Mouse (Mus musculus) embryonic facial prominence, embryonic 12.5 days (tissue): ENCODE measurements around the gene Sart3. TPM values are rescaled to one million over a fixed set of nuclear protein-coding genes. Genes with fewer than 3 reads are reported as not detected.
A peak's percentile ranks its signal among the peaks of the same experiment; 100 is the strongest.
"Not testable (repeated sequence)": the region's sequence is repeated elsewhere in the genome, so short reads cannot be mapped to it uniquely, and the experiment has no call there.

Source experiments
- ATAC-seq: fragments of 200-750 bp; cut with Nextera tagmentation; 2 replicates; pipeline ENCODE4 v1.8.0; 2017; ENCODE audit not compliant: insufficient number of reproducible peaks, insufficient read depth, low FRiP score, low TSS enrichment
- H3K27ac ChIP-seq: fragments of 300-500 bp; sonication (generic); 2 replicates; pipeline ENCODE4 v1.5.1; 2016; ENCODE audit warnings: mild to moderate bottlenecking
- H3K27me3 ChIP-seq: fragments of 300-500 bp; sonication (generic); 2 replicates; pipeline ENCODE4 v1.6.1; 2016; ENCODE audit warnings: mild to moderate bottlenecking, moderate library complexity
- H3K36me3 ChIP-seq: fragments of 300-500 bp; sonication (generic); 2 replicates; pipeline ENCODE4 v1.6.1; 2016; ENCODE audit warnings: mild to moderate bottlenecking
- H3K4me1 ChIP-seq: fragments of 300-500 bp; sonication (generic); 2 replicates; pipeline ENCODE4 v1.6.1; 2016
- H3K4me2 ChIP-seq: fragments of 300-500 bp; sonication (generic); replicated peaks from 2 replicates; pipeline ENCODE4 v1.6.1; 2016; ENCODE audit warnings: mild to moderate bottlenecking, moderate library complexity
- H3K4me3 ChIP-seq: fragments of 300-500 bp; sonication (generic); 2 replicates; pipeline ENCODE4 v1.5.1; 2016; ENCODE audit warnings: mild to moderate bottlenecking
- H3K9ac ChIP-seq: fragments of 300-500 bp; sonication (generic); 2 replicates; pipeline ENCODE4 v1.6.1; 2016; ENCODE audit warnings: mild to moderate bottlenecking, moderate library complexity
- H3K9me3 ChIP-seq: fragments of 300-500 bp; sonication (generic); 2 replicates; pipeline ENCODE4 v1.6.1; 2016; ENCODE audit warnings: mild to moderate bottlenecking, moderate library complexity
- WGBS: fragments of 180-500 bp; shearing (Covaris S2); methylation state at CpG from one replicate; pipeline ENCODE4 v1.1.7; 2016; 5-methylcytosine and 5-hydroxymethylcytosine counted together
- polyA plus RNA-seq: library from polyadenylated mRNA; unstranded; fragments of >200 nt; fragmentation: Nextera tagmentation; extraction: Ambion mirVana; gene quantifications from 2 replicates; pipeline ENCODE4 v1.2.1, GENCODE M21; 2016

Sart3 gene
- polyA plus RNA-seq = 87.8 and 88.3 TPM in 2 replicates

DNA sequence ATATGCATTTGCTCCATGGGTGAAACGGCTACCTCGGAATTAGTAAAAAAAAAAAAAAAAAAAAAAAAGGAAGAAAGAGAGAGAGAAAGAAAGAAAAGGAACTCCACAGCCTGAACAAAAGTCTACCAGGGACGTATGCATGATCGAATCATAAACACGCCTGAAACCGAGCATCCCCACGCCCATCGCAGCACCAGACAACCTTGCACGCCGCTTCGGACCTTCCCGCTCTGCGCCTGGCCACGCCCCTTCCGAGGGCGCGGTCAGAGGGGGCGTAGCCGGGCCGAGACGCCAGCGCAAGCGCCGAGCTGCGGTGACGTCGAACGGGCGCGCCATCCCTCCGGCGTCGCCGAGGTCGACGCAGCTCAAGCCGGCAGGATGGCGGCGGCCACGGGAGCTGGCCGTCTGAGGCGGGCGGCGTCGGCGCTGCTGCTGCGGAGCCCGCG is at the start of gene Sart3, which contains the start of gene Iscu:
TSS of gene Sart3 (minus strand) at position 61 of the 446 bp plus-strand sequence.
TSS of gene Iscu (plus strand) at position 299 of the 446 bp plus-strand sequence.
- Histone ChIP-seq H3K9me3 (no peaks in the 10 kb centered on the region), H3K27ac (peak within 1 kb of the TSS; percentile 99), H3K4me3 (peak within 1 kb of the TSS; percentile 96), H3K27me3 (no peaks in the 10 kb centered on the region), H3K4me1 (peaks cover 26% of the 10 kb centered on the region), H3K36me3 (peaks cover 46% of the 10 kb centered on the region), H3K9ac (peak within 1 kb of the TSS; percentile 96), H3K4me2 (peak within 1 kb of the TSS; percentile 95)
- ATAC-seq = peak; percentile 77
- WGBS = under 1% methylated on average over 49 of the region's 49 CpGs

DNA sequence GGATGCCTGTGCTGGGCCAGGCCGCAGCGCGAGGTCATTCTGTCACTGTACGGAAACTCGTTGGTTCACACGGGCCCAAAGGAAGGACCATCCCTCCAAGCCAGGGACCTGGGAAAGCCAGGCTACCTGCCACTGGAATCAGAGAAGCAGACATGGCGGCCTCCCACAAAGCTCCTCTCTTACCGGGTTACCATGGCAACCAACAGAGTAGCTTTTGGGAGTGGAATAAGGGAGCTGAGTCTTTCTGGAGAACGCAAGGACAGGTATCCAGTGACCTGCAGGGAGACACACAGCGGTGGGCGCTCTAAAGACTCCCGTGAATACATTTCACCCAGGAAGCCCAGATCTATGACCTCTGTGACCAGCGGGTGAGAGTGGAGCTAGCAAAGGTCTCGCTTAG is 46.3 kb upstream of the Sart3 start:
- H3K4me3 ChIP-seq = no peak overlapping the region
- H3K27ac ChIP-seq = no peak overlapping the region
- WGBS = 69% methylated on average over 14 of the region's 14 CpGs
- H3K27me3 ChIP-seq = no peaks in the 10 kb centered on the region
- H3K36me3 ChIP-seq = no peaks in the 10 kb centered on the region
- peaks cover 3% of the 10 kb centered on the region; the same call in 1 of the 2 replicates for H3K4me1 ChIP-seq
- H3K9me3 ChIP-seq = no peaks in the 10 kb centered on the region
- no peak overlapping the region for H3K4me2 ChIP-seq
- ATAC-seq = no peak
- no peak overlapping the region for H3K9ac ChIP-seq

DNA sequence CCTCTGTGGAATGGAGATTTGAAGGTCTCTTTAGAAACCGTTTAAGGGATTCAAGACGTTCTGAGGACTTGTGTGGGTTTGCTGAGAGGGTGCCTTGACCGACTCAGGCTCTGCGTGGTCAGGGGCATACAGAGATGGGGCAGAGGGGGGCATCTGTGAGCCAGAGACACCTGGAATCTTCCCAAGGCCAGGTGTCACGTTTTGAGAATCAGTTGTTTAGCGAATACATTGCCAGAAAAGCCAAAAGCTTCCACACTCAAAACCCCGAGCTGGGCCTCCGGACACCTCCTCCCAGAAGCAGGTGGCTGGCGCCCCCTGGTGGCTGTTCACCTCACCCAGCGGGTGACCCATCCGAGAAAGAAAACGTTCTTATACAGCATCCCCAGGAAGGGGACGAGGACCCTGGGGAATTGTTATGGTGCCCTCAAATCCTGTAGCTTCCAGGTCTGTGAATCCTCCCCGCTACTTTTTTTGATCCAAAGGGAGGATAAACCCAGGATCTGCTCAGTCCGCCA is 43.4 kb upstream of the Sart3 start:
- peaks cover 3% of the 10 kb centered on the region; the same call in 1 of the 2 replicates for H3K4me1 ChIP-seq
- peak overlapping the region; percentile 22; the same call in 1 of the 2 replicates for H3K4me2 ChIP-seq
- no peak overlapping the region for H3K9ac ChIP-seq
- no peak overlapping the region for H3K4me3 ChIP-seq
- no peaks in the 10 kb centered on the region for H3K36me3 ChIP-seq
- H3K27me3 ChIP-seq = no peaks in the 10 kb centered on the region
- 13% methylated on average over 15 of the region's 15 CpGs for WGBS
- no peak overlapping the region for H3K27ac ChIP-seq
- ATAC-seq = no peak
- H3K9me3 ChIP-seq = no peaks in the 10 kb centered on the region

DNA sequence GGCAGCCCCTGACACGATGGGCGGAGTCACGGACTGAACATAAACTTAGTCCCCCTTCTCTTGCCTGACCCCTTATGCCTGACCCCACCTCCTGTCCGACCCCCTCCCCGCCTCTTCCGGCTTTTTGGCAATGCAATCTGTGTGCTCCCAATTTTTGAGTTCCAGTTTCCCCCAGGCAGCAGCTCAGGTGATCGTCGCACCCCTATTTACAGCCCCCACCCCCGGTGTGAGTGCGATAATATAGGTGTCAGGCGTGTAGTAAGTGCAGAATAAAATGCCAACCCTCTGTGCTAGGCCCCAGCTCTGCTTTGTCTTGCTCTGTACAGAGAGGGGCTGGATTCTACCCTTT is 42.7 kb upstream of the Sart3 start:
- no peaks in the 10 kb centered on the region for H3K27me3 ChIP-seq
- H3K4me1 ChIP-seq = peaks cover 3% of the 10 kb centered on the region; the same call in 1 of the 2 replicates
- no peaks in the 10 kb centered on the region for H3K9me3 ChIP-seq
- WGBS = 52% methylated on average over 11 of the region's 11 CpGs
- no peak overlapping the region for H3K27ac ChIP-seq
- no peaks in the 10 kb centered on the region for H3K36me3 ChIP-seq
- H3K9ac ChIP-seq = no peak overlapping the region; the same call in 1 of the 2 replicates
- no peak for ATAC-seq
- no peak overlapping the region for H3K4me3 ChIP-seq
- no peak overlapping the region for H3K4me2 ChIP-seq

DNA sequence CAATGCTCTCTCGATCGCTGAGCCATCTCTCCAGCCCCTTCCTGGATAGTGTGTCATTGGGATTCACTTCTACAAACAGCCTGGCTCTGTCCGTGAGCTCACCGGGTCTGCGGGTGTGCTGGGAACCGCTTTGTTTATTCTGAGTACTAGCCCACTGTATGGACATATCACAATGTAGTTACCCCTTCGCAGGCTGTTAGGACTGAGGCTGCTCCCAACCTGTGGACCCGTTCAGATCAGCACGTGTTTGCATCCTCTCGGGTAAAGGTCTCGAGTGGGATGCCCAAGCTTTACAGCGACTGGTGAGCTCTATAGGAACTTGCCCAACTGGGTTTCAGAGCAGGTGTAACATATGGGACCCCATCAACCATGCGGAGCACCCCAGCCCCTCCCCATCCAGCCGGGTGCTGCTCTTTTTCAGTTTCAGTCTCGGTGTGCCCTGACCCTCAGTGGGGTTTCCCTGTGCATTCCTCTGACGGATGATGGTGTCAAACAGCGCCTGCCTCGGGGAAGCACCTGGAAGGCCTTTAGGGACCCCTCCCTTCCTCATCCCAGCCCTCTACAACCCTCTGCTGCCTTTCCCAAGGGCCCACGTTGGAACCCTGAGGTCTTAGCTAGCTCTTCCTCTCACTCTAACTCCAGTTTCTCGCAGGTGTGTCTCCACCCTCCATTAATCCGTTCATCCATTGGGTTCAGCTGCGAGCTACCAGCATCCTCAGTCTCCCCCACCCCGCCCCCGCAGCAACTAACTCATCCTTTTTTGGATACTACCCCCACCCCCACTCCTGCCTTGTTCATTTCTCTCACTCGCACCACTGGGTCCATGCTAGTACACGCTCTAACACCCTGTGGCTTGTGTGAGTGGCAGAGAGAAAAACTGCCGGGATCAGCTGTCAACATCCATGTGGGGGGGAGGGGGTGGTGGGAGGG is 42.1 kb upstream of the Sart3 start:
- no peak for ATAC-seq
- H3K4me1 ChIP-seq = peaks cover 3% of the 10 kb centered on the region; the same call in 1 of the 2 replicates
- H3K9ac ChIP-seq = no peak overlapping the region; the same call in 1 of the 2 replicates
- no peaks in the 10 kb centered on the region for H3K27me3 ChIP-seq
- no peak overlapping the region for H3K27ac ChIP-seq
- H3K4me3 ChIP-seq = no peak overlapping the region
- H3K4me2 ChIP-seq = no peak overlapping the region
- H3K9me3 ChIP-seq = no peaks in the 10 kb centered on the region
- no peaks in the 10 kb centered on the region for H3K36me3 ChIP-seq
- 36% methylated on average over 27 of the region's 27 CpGs for WGBS

DNA sequence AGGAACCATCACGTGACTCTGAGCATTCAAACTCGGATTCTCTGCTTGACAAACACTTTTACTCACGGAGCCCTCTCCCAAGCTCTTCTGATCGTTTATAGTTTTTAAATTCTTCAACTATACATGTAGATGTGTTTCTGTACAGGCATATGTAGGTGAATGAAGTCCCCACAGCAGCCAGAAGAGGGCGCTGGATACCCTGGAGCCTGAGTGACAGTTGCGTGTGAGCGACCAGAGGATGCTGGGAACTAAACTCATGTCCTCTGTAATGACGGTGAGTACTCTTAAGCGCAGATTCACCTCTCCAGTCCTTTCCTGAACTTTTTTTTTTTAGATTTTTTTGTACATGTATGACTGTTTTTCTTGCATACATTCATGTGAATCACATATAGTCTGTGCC is 41.3 kb upstream of the Sart3 start:
- 20% methylated on average over 9 of the region's 9 CpGs for WGBS
- Histone ChIP-seq H3K9me3 (no peaks in the 10 kb centered on the region), H3K4me2 (no peak overlapping the region), H3K4me3 (no peak overlapping the region), H3K4me1 (peaks cover 3% of the 10 kb centered on the region; the same call in 1 of the 2 replicates), H3K27me3 (no peaks in the 10 kb centered on the region), H3K27ac (no peak overlapping the region), H3K9ac (no peak overlapping the region), H3K36me3 (no peaks in the 10 kb centered on the region)
- no peak for ATAC-seq

DNA sequence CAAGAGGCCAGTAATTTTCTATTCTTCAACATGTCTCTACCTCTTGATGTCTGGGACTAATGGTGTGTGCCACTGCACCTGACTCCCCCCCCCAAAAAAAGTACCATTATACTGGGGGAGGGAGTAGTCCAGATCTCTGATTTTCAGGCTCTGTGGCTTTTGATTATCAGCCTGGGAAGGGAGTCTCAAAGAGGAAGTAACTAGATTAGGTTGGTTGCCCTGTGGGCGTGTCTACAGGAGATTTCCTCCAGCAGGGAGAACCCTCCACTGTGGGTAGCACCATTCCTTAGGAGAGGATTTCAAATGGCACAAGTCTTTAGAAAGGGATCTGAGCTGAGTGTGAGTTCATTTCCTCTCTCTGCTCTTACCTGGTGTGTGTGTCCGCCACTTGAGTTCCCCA is 40.3 kb upstream of the Sart3 start:
- Histone ChIP-seq H3K27me3 (no peaks in the 10 kb centered on the region), H3K4me1 (peaks cover 12% of the 10 kb centered on the region), H3K36me3 (no peaks in the 10 kb centered on the region), H3K9me3 (no peaks in the 10 kb centered on the region), H3K9ac (no peak overlapping the region), H3K4me3 (no peak overlapping the region), H3K4me2 (no peak overlapping the region), H3K27ac (no peak overlapping the region)
- 91% methylated on average over 2 of the region's 2 CpGs for WGBS
- no peak for ATAC-seq

DNA sequence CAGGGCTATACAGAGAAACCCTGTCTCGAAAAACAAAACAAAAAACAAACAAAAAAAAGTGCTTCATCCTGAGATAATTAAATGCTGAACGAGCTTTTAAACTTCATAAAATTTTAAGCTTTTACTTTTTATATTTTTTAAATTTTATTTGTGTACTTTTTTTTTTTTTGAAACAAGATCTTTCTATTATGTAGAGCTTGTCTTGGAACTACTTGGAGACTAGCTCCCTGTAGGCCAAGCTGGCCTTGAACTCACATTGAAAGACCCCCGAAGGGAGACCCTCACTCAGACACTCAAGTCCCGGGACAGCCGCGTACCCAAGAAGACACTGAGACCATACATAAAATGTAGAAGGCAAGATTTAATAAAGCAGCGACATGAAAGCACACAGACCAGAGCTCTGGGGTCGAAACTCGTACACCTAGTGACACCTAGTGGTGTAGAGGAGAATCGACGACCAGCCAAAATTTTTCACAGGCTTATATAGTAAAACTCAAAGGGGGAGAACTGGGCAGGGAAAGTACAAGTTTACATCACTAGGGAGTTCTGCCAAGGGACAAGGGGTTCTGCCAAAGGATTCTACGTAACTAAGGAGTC is 39.6 kb upstream of the Sart3 start:
- not testable (repeated sequence) for H3K9ac ChIP-seq, H3K27me3 ChIP-seq, H3K4me2 ChIP-seq, H3K36me3 ChIP-seq, H3K9me3 ChIP-seq, H3K27ac ChIP-seq, H3K4me3 ChIP-seq, ATAC-seq
- peaks cover 14% of the 10 kb centered on the region for H3K4me1 ChIP-seq
- 21% methylated on average over 11 of the region's 12 CpGs for WGBS

DNA sequence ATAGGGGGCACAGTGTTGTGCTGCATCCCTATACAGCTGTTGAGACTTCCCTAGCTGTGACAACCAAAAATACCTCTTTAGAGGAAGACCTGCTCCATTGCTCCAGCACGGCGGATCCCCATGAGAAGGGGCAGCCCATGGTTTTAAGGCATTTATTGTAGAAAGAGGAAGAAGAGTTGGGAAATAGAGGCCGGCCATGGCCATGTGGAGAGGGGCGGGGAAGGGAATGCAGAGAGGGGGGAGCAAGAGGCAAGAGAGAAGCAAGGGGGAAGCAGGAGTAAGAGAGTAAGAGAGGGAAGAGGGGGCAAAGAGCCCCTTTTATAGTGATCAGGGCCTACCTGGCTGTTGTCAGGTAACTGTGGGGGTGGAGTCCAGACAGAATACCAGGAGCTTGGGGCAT is 37.8 kb upstream of the Sart3 start:
- Histone ChIP-seq H3K4me3 (no peak overlapping the region), H3K27ac (no peak overlapping the region), H3K4me1 (peaks cover 13% of the 10 kb centered on the region), H3K9ac (no peak overlapping the region), H3K27me3 (no peaks in the 10 kb centered on the region), H3K9me3 (no peaks in the 10 kb centered on the region), H3K4me2 (no peak overlapping the region), H3K36me3 (no peaks in the 10 kb centered on the region)
- no peak for ATAC-seq
- 94% methylated on average over 4 of the region's 4 CpGs for WGBS

DNA sequence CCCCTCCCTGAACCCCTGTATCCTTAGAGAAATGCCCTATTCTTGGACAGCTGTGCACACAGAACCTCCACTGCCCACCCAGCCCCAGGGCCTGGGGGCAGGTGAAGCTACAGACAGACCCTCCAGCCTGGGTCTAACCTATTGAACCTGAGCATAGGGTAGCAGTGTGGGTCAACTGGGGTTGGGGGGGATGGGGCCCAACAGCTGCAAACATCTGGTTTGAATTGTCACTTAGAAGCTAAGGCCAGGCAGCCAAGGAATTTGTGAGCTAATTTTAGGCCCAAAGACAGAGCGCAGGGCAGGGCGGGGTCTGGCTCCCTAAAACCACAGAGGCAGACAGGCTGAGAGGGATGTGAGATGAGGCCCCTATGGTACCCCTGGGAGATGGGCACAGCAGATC is 35.9 kb upstream of the Sart3 start:
- H3K27ac ChIP-seq = 0 out of 2 replicates have a peak overlapping the region, but pooled peaks have one; percentile 61
- no peaks in the 10 kb centered on the region for H3K9me3 ChIP-seq
- 0 out of 2 replicates have a peak, but pooled peaks have one; percentile 35 for ATAC-seq
- 21% methylated on average over 2 of the region's 2 CpGs for WGBS
- no peak overlapping the region for H3K4me3 ChIP-seq
- no peaks in the 10 kb centered on the region for H3K36me3 ChIP-seq
- H3K4me1 ChIP-seq = peaks cover 21% of the 10 kb centered on the region
- H3K27me3 ChIP-seq = no peaks in the 10 kb centered on the region
- no peak overlapping the region for H3K4me2 ChIP-seq
- H3K9ac ChIP-seq = no peak overlapping the region

DNA sequence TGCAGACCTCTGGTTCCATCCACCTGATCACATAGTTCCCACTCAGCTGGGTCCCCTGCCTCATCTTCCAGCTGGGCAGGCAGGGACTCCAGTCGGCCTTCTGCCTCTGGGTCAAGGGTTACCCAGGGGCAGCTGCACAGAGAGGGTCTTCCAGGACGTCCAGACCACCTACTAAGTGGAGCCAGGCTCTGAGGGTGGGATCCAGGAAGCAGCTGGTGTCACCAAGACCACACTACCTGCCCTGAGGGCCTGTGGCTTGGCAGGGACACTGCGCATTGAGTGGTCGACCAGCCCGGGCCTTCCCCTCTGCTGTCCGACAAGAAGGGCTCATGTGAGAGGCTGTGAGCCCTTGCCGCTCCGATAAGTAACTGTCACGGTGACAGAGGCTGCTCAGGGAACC is 35.4 kb upstream of the Sart3 start:
- H3K4me1 ChIP-seq = peaks cover 21% of the 10 kb centered on the region
- no peak overlapping the region for H3K27ac ChIP-seq

More for the DNA sequence above, 35.4 kb upstream of the Sart3 start:
- Histone ChIP-seq H3K4me2 (no peak overlapping the region), H3K36me3 (no peaks in the 10 kb centered on the region), H3K27me3 (no peaks in the 10 kb centered on the region), H3K9ac (no peak overlapping the region), H3K9me3 (no peaks in the 10 kb centered on the region), H3K4me3 (no peak overlapping the region)
- WGBS = 15% methylated on average over 9 of the region's 9 CpGs
- no peak for ATAC-seq
